Mouse (Mus musculus) layer of hippocampus, adult 9-10 months (tissue): Measurements from ENCODE around the gene Nop56.

Source experiments
- DNase-seq: peaks from one replicate; pipeline ENCODE4 v3.0.0; 2022; ENCODE audit warnings: low spot score

Nop56 gene

GRCm38 (mm10) chr2:130295331-130296133 lies 21.3 kb downstream of the Nop56 start:
- no peak for DNase-seq

- DNase-seq = no peak
Measured at GRCm38 (mm10) chr2:130296134-130296745, 22.0 kb downstream of the Nop56 start.

GRCm38 (mm10) chr2:130297580-130297979 lies 23.4 kb downstream of the Nop56 start:
- DNase-seq = no peak

- DNase-seq = no peak
Measured at GRCm38 (mm10) chr2:130303014-130303413, 28.8 kb downstream of the Nop56 start.

GRCm38 (mm10) chr2:130327057-130327456 lies 52.8 kb downstream of the Nop56 start:
- DNase-seq = no peak
